Mouse (Mus musculus) liver, embryonic 11.5 days (tissue): ENCODE measurements around the gene Olfr516. TPM values are rescaled to one million over a fixed set of nuclear protein-coding genes. Genes with fewer than 3 reads are reported as not detected.

ENCODE experiments used
- polyA plus RNA-seq: library from polyadenylated mRNA; unstranded; fragments of >200 nt; fragmentation: Nextera tagmentation; extraction: Ambion mirVana; gene quantifications from 2 replicates; pipeline ENCODE4 v1.2.1, GENCODE M21; 2014

Olfr516 gene
- polyA plus RNA-seq, 1 experiment from 2014 or later: not detected

Other genes starting within 250 kb of the Olfr516 start
- gene Olfr506, start 239.7 kb downstream of the Olfr516 start, polyA plus RNA-seq: not detected in 2 replicates
- not detected in 2 replicates for gene Olfr507, start 228.7 kb downstream of the Olfr516 start, polyA plus RNA-seq
- not detected in 2 replicates for gene Olfr508, start 220.5 kb downstream of the Olfr516 start, polyA plus RNA-seq
- not detected in 2 replicates for gene Olfr509, start 198.6 kb downstream of the Olfr516 start, polyA plus RNA-seq
- not detected in 2 replicates for gene Olfr510, start 184.1 kb downstream of the Olfr516 start, polyA plus RNA-seq
- not detected in 2 replicates for gene Olfr512, start 137.2 kb downstream of the Olfr516 start, polyA plus RNA-seq
- gene Olfr513, start 99.6 kb downstream of the Olfr516 start, polyA plus RNA-seq: not detected in 2 replicates
- gene Olfr514, start 24.5 kb downstream of the Olfr516 start, polyA plus RNA-seq: not detected in 2 replicates
- not detected in 2 replicates for gene Olfr517, start 21.9 kb upstream of the Olfr516 start, polyA plus RNA-seq
- gene Olfr518, start 34.5 kb upstream of the Olfr516 start, polyA plus RNA-seq: not detected in 2 replicates
- not detected in 2 replicates for gene Olfr519, start 43.9 kb upstream of the Olfr516 start, polyA plus RNA-seq
- 0.04 and 0.11 TPM in 2 replicates for gene Nlrp10, start 79.6 kb upstream of the Olfr516 start, polyA plus RNA-seq
- gene Eif3f, start 83.9 kb upstream of the Olfr516 start, polyA plus RNA-seq: 82.8 and 87.8 TPM in 2 replicates
- 0.29 and 0.48 TPM in 2 replicates for gene Tub, start 99.8 kb upstream of the Olfr516 start, polyA plus RNA-seq
- gene Ric3, start 232.8 kb upstream of the Olfr516 start, polyA plus RNA-seq: 1.3 and 2.2 TPM in 2 replicates